Mouse (Mus musculus) frontal cortex, postnatal 25 days (tissue): ENCODE results near the gene Hsfy2.

Experiments
- DNase-seq, 2 experiments: peaks; one replicate each; pipeline ENCODE4 v3.0.0; 2022; ENCODE audit warnings: low spot score in 2 of 2

Hsfy2 gene

GRCm38 (mm10) chr1:56637335-56637734 lies at the start of gene Hsfy2:
Gene Hsfy2, minus strand, starts transcription at chr1:56637435.
- no peak for DNase-seq

GRCm38 (mm10) chr1:56685053-56685557 lies 47.9 kb upstream of the Hsfy2 start:
- no peak for DNase-seq

GRCm38 (mm10) chr1:56684512-56684911 lies 47.3 kb upstream of the Hsfy2 start:
- DNase-seq: no peak

- no peak for DNase-seq
Observed at GRCm38 (mm10) chr1:56681258-56681657, 44.0 kb upstream of the Hsfy2 start.

- DNase-seq: no peak
Observed at GRCm38 (mm10) chr1:56675253-56675652, 38.0 kb upstream of the Hsfy2 start.

- DNase-seq: no peak
Observed at GRCm38 (mm10) chr1:56674601-56675000, 37.4 kb upstream of the Hsfy2 start.

- no peak for DNase-seq
Observed at GRCm38 (mm10) chr1:56671241-56671945, 34.2 kb upstream of the Hsfy2 start.

GRCm38 (mm10) chr1:56670509-56670908 lies 33.3 kb upstream of the Hsfy2 start:
- no peak for DNase-seq

- no peak for DNase-seq
Observed at GRCm38 (mm10) chr1:56664606-56665005, 27.4 kb upstream of the Hsfy2 start.

- no peak for DNase-seq
Observed at GRCm38 (mm10) chr1:56626824-56627223, 10.4 kb downstream of the Hsfy2 start.

- no peak for DNase-seq
Observed at GRCm38 (mm10) chr1:56624304-56624703, 12.9 kb downstream of the Hsfy2 start.

GRCm38 (mm10) chr1:56612384-56612783 lies 24.9 kb downstream of the Hsfy2 start:
- DNase-seq: no peak
